Mouse (Mus musculus) thymus, postnatal 36 days (tissue): ENCODE data around the gene Tepsin.
A peak's percentile ranks its signal among the peaks of the same experiment; 100 is the strongest.

Source experiments
- DNase-seq, 2 experiments: peaks; one replicate each; pipeline ENCODE4 v3.0.0; 2022; ENCODE audit warnings: mixed read lengths in 2 of 2

Gene Tepsin

DNA sequence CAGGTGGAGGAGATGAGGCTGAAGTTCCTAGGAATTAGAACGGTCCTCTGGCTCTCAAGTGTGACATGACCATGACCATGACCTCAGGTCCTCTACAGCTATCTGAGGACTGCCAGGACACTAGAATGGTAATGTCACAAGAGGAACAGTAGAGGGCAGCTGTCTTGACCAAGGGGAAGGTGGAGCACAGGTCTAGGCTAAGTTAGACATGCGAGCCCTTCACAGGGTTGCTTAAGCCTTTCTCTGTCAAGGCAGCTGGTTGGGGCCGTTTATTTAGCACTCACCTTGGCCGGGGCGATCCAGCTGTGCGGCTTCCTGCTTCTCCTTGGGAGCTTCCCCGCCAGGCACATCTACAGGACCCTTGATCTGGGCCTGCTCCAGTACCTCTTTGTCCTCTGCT lies 12.0 kb upstream of the Tepsin start:
- no peak for DNase-seq

DNA sequence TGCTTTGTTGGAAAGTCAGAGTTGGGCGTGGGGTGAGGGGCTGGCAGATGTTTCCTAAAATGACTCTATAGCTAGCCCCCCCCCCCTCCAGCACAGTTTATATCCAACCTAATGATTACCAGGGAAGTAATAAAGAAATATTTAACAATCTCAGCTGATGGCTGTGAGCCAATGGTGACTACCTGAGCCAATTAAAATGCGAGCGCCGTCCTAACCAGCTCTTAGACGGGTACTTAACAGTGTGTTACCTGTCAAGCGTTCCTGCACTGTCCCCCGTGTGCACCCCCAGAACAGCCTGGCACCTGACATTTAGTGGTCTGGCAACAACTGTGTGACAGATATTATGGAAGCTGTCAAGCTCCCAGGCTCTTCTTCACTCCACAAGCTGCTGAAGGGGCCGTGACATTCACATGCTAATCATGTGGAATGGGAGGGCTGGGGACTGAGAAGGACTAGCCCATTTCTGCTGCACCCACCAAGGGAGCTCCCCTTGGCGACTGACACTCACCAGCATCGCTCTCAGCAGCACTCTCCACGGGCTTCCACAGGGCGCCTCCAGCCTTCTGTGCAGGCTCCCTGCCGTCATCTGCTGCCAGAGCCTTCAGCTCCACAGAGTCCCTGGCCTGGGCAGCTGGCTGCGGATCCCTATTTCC lies 11.2 kb upstream of the Tepsin start:
- DNase-seq, result no peak

DNA sequence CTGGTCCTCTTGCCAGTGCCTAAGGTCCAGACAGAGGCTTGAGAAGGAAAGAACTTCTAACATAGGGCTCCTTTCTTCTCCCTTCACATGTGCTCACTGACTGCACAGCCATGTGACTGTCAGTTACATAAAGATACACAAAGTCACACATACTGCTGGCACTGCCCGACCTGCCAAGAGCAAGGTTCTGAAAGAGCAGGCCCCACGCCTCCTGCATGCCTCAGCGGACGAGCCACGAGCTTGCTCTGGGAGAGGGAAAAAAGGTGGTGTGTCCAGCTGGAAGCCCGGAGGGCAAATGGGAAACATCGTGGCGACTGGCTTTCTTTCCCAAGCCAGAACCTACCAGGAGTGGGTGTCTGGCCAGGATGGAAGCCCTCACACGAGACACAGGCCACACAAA lies 9.3 kb upstream of the Tepsin start:
- no peak for DNase-seq

DNA sequence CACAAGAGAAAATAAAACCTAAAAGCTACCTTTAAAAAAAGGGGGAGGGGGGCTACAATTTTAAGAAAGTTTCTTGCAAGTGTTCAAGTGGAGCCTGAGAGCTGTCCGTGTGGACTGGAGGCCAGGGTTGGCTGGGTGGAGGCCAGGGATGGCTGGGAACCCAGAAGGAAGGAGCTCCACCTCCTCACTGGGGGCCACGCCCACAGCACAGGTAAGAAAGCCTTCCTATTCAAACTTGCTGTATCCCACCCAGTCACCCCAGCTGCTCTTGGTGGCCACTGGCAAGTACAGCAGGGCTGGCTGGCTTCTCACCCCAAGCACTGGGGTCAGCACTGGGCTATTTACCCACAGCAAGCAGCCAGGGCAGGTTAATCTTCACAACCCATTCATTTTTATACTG lies 8.5 kb upstream of the Tepsin start:
- DNase-seq, result no peak

GRCm38 (mm10) chr11:120103431-120103997 lies 5.0 kb upstream of the Tepsin start:
- no peak for DNase-seq

DNA sequence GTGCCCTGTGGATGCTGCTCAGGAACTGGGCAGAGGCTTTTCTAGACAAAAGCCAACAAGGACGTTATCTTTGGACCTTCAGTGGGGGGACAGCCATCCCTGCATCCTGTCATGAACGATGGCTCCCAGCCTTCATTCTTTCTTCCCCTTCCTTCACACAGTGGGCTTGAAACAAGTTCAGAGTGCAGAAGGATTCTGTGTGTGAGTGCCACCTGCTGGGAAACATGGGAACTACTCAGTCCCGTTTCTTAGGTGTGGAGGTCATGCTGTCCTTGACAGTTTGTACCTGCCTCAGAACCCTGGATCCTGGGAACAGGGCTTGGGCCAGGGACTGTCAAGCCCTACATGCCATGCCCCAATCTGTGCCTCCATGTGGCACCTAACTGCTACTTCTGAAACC lies 2.5 kb upstream of the Tepsin start:
- peak; percentile 66 to 72 for DNase-seq

DNA sequence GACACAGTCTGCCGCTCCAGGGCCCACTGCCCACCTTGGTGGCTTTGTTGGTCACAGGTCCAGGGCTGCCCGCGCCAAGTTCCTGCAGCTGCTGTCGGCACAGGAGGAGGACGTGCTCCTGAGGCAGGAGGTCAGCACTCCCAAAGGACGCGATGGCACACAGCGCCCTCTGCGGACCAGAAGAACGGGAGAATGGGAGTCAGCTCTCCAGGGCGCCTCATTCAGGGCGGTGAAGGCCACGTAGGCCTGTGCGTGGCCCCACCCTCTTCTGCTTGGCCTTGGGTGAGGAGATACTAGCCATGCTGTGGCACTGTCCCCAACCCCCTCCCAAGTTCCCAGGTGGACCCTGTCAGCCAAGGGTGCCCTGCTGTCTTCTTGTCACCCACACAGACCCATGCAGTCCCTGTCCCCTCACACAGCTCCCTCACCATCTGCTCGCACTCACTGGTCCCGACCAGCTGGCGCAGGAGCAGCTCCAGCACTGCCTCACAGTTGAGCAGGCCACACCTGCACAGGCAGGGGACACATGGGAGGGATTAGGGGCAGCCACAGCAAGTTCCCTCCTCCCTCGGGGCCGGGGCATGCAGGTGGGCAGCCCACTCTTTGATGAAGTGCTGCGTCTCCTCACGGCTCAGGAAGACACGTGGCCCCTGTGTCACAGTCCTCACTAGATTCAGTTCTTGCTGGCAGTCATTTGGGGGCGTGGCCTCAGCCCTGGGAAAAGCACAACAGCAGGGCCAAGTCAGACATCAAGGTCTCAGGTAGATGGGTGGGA lies 5.5 kb downstream of the Tepsin start:
- peak; percentile 24 to 70 for DNase-seq

DNA sequence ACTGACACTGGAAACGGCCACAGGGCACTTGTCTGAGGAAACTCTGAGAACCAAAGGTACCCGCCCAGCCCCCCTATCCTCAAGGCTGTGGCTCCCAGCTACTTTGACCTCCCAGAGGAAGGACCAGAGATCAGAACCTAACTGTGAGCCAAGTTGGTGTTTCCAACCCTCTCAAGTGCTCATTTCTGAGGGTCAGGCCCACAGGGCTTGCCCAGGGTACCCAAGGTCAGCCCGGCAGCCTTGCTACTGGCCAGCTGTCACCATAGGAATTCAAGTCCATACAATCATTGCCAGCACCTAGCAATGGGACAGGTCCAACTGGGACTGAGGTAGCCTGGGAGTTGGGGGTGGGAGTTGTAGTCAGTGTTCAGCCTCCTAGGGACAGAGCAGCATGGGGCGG lies 7.9 kb downstream of the Tepsin start:
- no peak for DNase-seq

DNA sequence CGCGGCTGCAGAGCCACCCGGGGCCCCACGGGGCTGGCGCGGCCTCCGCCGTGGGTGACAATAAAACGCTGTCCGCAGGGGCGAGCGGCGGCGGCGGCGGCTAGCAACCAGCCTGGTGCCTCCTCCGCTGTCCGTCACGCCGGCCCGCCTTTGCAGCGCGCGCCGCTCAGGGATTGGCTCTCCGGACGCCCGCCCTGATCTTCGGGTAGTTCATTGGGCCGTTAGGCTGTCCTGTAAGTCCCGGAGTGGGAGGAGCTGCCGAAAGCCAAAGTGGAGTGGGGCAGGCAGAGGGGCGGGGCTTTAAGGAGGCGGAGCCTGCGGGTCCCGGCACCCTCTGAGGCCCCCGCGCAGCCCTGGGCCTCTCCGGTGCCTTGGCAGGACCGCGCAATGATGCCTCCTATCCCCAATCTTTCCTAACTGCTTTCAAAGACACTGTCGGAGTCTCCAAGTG lies 11.8 kb downstream of the Tepsin start, which contains the start of gene Cep131:
TSS of gene Cep131 (minus strand) at position 126 of the 451 bp plus-strand sequence.
- DNase-seq, result peak; percentile 98 to 99

GRCm38 (mm10) chr11:120085891-120086627 lies 12.5 kb downstream of the Tepsin start:
- no peak for DNase-seq

- DNase-seq, result no peak
Measured at GRCm38 (mm10) chr11:120080282-120080681, 18.2 kb downstream of the Tepsin start.

DNA sequence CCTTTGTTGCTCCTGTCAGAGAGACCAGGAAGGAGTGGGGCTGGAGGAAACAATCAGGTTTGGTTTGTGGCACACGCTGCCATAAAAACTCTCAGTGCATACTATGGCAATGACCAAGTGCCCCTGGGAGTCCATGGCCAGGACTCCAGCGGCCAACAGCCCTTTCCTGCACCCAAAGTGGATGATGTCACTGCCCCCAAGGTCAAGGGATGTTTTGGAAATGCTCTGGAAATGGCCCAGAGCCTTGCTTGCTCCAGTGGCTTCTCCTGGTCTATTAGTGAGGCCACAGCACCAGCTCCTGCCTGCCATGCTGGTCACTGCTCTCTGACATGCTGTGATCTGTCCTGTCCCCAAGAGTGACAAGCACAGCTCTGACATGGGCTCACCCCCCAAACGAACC lies 22.3 kb downstream of the Tepsin start:
- no peak for DNase-seq

DNA sequence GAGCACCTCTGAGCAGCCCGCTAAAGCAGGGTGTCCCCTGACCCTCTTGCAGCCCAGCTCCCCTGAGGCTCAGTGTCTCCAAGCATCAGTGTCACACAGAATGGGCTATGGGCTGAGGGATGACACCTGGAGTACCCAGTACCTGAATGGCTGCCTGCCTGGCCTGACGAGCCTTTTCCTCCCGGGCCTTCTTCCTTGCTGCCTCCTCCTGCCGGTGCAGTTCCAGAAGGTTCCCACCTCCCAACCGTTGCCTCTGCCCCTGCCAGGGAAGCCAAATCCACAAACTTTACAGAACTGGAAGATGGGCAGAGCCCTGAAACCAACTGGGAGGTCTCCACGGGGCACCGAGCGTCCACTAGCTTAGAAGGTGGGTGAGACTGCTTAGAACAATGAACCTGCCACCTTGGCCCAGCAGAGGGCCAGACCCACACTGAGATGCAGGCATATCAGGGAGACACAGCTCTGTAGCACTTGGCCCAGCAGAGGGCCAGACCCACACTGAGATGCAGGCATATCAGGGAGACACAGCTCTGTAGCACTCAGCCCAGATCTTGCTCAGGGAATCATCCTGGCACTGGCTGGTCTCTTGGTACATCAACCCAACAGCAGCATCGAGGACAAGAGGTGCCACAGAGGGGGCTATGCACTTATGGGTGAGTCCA lies 25.4 kb downstream of the Tepsin start:
- DNase-seq, result no peak

- no peak for DNase-seq
Measured at GRCm38 (mm10) chr11:120071731-120072320, 26.7 kb downstream of the Tepsin start.

GRCm38 (mm10) chr11:120071065-120071464 lies 27.5 kb downstream of the Tepsin start:
- no peak for DNase-seq

DNA sequence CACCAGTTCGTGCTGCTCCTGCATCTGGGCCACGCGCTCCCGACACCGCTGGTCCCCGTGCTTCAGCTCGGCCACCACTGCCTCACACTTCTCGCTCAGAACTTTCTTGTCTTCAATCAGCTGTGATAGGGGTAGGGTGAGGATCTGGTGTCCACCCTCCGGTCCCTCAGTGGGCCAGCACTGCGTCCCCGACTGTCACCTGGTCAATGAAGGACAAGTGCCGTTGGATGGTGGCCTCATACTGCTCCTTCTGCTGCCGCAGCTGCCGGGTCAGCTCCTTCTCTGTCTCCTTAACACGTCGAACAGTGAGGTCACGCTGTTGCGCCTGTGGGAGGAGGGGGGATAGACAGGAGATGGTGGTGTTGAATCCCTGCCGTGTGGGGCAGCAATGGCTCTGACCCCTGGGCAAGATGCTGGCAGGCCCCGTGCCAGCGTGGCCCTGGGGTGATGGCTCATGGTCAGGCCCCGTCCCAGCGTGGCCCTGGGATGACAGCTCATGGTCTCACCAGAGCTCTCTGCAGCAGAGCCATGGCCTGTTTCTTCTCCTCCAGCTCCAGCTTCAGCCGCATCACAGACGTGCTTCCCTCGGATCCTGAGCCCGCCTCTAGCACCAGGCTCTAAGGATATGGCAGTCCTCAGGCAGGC lies 28.1 kb downstream of the Tepsin start:
- DNase-seq, result no peak

DNA sequence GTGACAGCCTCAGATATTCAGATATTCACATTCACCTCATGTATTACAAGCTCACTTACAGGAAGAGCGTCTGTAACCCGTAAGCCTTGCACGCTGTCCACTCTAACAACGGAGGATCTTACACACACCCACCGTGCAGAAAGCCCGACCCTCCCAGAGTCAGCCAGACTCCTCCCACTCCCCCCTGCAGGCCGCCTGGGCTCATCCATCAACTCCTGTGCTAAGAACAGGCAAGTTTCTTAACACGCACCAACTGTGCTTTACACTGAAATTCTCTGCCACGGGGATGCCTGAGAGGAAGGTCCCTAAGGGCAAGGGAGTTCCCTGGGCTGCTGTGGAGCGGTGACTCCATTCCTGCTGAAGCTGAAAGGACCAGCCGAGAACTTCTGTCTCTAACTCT lies 29.3 kb downstream of the Tepsin start:
- no peak for DNase-seq

DNA sequence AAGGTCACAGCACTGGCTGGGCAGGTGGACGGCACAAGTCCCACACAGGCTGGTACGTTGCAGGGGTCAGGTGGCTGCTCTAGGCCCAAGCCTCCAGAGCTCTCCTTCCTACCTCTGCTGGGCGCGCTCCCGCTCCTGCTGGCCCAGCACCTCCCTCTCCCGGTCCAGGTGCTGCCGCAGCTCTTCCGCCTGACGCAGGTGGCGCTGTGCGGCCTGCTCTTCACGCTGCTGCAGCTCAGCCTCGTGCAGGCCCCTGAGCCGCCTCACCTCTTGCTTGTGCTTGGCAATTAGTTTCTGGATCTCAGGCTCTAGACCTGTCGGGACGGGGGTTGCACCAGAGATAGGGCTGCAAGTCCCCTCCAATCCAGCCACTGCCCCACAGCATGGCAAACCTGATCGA lies 30.7 kb downstream of the Tepsin start:
- DNase-seq, result no peak

GRCm38 (mm10) chr11:120065291-120065690 lies 33.2 kb downstream of the Tepsin start:
- peak; percentile 51 to 62 for DNase-seq

- DNase-seq, result no peak
Measured at GRCm38 (mm10) chr11:120064668-120065040, 33.9 kb downstream of the Tepsin start.

- no peak for DNase-seq
Measured at GRCm38 (mm10) chr11:120064006-120064667, 34.4 kb downstream of the Tepsin start.
